Mouse (Mus musculus) adrenal gland, adult 8-10 months (tissue): Measurements from ENCODE around the gene Cdca3. TPM values are rescaled to one million over a fixed set of nuclear protein-coding genes. Genes with fewer than 3 reads are reported as not detected.
"Not testable (repeated sequence)": the region's sequence is repeated elsewhere in the genome, so short reads cannot be mapped to it uniquely, and the experiment has no call there.

Experiments used
- DNase-seq: peaks from one replicate; pipeline ENCODE4 v3.0.0; 2022
- total RNA-seq, 4 experiments: library from RNA; stranded (reverse); gene quantifications; 2 replicates each; pipeline ENCODE4 v1.2.4; 2022

Cdca3 gene
- total RNA-seq: 1 to 10 TPM; 1.9 to 4.4 (median 2.7) TPM

DNA sequence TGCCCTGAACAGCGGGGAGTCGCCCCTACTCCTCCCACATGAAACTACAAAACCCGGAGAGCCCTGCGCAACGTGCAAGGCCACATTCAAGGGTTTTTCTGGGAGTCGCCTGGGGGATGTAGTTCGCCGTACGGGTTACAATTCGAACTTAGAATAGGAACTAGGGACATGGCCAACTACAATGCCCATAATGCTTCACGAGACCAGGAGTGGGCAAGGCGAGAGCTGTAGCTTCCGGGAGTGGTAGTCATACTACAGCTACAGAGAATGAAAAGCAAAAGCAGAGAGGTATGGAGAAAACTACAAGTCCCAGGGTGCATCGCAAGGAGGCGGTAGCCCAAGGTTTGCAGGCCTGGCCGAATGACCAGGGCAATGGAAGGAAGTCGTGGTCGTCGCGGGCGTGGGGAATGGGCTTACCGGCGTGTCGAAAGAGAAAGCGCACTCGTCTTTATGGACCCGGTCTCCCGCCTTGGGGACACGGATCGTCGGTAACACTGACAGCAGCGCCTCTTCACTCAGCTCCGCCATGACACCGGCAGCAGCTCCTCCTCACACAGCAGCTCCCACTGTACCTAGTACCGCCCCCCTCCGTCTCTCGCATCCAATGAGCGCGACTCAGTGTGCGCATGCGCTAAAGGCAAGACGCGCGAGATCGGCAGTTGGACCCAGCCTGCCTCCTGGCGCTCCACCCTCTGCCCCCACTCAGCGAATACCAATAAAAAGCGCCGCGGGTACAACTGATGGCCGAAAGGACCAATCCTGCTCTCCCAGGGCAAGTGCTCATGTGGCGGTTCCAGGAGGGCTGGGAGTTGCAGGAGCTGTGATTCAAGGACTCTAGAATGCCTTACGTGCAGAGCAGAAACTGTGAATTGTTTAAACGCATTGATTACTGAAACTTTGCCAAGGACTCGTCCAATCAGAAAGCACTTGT is at the start of gene Cdca3, which contains the start of gene Usp5:
TSS of gene Cdca3 (plus strand) at position 680 of the 931 bp plus-strand sequence.
TSS of gene Usp5 (minus strand) at position 617 of the 931 bp plus-strand sequence.
- DNase-seq: peak; percentile 99

DNA sequence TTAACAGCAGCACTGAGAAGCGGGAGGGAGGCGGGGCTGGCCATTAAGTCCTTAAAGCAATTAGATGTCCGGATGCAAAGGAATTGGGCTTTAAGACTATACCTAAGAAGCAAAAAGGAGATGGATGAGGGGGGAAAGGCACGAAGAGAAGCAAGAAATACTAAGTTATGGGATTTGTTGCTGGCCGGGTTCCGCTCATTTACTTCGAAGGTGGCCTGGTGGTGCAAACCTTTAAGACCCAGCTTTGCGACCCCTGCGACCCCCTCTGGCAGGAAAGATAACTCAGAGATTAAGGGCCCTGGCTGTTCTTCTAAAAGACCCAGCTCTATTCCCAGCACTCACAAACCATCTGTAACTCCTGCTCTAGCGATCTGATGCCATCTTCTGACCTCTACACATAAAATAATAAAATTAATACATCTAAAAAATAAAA is 49.3 kb upstream of the Cdca3 start:
- no peak for DNase-seq

- no peak for DNase-seq
Measured at GRCm38 (mm10) chr6:124780917-124781316, 48.4 kb upstream of the Cdca3 start.

DNA sequence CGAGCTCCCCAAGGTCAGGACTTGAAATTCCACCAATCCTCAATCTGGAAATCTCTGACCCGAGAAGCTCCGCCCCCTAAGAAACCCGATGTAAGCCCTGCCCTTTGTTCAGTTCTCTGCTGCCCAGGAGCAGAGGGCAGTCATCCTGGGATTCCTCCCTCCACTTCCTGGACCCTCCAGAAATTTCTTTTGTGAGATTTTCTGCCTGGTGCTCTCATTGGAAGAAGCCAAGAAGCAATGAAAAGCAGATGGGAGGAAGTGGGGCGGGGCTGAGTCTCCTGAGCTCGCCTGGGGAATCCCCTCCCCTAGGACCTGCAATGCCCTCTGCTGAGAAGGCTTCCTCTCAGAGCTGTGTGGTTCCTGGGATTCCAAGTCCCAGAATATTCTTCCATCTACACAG is 46.9 kb upstream of the Cdca3 start:
- no peak for DNase-seq

DNA sequence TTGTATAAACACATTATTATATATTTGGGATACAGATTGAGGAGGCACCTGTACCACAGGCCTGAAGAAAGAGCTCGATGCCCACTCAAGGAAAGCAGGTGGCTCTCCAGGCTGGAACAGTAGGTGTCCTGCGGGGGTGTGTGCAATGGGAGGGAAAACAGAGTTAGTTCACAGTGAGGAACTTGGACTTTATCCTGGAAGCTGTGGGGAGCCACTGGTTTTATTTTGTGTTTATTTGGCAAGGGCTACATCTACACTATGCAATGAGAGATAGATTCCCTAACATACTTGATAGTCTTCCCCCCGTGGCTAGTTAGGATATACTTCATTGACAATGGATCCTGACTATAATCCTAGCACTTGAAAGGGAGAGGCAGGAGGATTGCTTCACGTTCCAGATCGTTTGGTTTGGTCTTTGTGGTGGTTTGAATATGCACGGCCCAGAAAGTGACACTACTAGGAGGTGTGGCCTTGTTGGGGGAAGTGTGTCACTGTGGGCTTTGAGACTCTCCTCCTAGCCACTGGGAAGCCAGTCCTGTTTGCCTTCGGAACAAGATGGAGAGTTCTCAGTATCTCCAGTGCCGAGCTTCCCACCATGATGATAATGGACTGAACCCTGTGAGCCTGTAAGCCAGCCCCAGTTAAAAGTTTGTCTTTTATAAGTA is 42.5 kb upstream of the Cdca3 start:
- DNase-seq: no peak

DNA sequence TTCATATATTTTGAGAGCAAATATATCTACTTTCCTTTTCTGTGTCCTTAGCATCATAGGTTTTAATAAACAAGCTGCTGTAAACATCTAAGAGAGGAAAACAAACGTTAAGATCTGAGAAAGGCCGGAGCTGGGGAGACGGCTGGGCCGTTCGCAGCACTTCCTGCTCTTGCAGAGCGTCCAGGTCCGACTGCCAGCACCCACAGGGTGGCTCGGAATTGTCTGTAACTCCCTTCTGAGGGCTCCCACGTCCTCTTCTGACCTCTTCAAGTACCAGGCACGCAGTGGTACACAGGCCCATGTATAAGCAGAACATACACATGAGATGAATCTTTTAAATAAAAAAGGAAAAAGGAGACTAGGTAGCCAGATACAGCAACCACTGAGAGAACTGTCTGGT is 41.6 kb upstream of the Cdca3 start:
- no peak for DNase-seq

DNA sequence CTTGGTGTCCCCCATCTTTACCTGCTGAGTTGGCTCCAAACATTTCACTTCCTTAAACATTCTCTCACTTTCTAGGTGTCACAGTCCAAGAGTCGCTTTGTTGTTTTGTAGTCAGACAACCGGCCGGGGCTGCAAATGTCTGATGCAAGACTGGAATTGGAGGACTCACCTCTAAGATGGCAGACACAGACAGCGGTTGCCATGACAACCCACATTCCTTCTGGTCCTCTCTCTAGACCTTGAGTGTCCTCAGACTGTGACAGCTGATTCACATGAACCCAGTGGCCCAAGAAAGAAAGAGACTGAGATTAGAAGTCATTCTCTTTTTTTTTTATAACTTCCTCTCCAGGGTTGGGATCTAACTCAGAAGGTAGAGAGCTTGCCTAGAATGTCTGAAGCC is 39.8 kb upstream of the Cdca3 start:
- no peak for DNase-seq

- DNase-seq: no peak
Measured at GRCm38 (mm10) chr6:124790121-124790520, 39.2 kb upstream of the Cdca3 start.

DNA sequence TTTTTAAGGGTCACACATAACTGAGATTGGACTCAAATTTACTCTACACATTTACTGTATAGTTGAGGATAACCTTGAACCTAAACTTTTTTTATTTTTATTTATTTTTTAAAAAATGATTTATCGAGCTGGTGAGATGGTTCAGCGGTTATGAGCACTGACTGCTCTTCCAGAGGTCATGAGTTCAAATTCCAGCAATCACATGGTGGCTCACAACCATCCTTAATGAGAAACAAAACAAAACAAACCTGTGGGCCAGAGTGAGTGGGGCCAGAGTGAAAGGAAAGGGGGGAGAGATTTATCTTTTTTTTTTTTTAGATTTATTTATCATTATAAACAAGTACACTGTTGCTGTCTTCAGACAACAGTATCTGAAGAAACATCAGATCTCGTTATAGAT is 37.4 kb upstream of the Cdca3 start:
- no peak for DNase-seq

DNA sequence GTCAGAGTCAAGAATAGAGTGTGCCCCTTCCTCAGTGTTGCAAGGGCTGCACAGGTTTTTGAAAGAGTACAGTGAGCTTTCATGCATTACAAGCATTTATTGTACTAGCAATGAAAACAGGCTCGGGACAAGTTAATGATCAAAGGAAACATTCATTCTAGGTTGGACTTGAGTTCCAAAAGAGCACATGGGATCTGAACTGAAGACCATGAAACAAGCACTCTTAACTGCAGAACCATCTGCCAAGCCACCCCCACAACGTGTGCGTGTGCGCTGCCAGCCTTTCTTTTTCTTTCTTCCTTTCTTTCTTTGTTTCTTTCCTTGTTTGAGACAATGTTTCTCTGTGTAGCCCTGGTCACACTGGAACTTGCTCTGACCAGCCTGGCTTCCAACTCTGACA is 33.6 kb upstream of the Cdca3 start:
- no peak for DNase-seq

DNA sequence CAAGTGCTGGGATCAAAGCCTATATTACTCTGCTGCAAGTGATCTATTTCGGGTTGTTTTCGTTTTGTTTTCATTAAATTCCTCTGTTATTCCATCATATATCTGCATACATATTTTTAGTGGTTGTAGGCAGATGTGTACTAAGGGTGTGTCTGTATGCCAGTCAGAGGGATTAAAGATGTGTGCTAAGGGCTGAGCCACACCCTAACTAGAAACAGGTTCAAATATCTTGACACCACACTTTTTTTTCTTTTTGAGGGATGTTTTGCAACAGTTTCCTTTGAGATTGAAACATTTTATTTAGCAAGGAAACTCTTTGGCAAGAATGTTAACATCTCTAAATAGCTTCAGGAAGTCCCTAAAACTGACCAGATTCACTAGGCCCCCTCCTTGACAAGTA is 33.1 kb upstream of the Cdca3 start:
- DNase-seq: no peak

DNA sequence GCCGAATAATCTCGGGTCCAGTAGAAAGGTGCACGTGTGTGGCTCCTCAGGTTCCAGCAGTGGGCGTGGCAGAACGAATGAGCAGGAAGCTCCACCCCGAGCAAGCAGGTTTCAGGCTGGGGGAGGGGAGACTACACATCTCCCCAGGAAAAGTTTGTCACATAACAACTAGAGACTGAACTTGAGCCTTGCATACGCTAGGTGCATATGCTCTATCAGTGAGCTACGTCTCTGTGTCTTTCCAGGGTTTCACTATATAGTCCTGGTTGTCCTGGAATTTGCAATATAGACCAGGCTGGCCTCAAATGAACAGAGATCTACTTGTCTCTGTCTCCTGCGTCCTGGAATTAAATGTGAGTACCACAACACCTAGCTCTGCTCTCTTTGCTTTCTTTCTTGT is 26.9 kb upstream of the Cdca3 start:
- not testable (repeated sequence) for DNase-seq

GRCm38 (mm10) chr6:124803061-124803460 is 26.3 kb upstream of the Cdca3 start:
- no peak for DNase-seq

DNA sequence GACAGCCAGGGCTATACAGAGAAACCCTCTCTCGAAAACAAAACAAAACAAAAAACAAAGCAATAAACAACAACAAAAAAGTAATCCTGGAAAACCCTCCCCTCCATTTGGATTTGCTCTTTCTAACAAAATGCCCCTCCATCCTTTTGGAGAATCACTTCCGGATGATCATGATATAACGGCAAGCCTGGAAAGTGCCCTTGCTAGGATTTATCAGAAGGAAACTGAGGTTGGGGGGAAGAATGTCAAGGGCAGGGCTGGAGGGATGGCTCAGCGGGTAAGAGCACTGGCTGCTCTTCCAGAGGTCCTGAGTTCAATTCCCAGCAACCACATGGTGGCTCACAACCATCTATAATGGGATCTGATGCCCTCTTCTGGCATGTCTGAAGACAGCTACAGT is 25.7 kb upstream of the Cdca3 start:
- not testable (repeated sequence) for DNase-seq

GRCm38 (mm10) chr6:124804341-124804740 is 25.0 kb upstream of the Cdca3 start:
- no peak for DNase-seq

DNA sequence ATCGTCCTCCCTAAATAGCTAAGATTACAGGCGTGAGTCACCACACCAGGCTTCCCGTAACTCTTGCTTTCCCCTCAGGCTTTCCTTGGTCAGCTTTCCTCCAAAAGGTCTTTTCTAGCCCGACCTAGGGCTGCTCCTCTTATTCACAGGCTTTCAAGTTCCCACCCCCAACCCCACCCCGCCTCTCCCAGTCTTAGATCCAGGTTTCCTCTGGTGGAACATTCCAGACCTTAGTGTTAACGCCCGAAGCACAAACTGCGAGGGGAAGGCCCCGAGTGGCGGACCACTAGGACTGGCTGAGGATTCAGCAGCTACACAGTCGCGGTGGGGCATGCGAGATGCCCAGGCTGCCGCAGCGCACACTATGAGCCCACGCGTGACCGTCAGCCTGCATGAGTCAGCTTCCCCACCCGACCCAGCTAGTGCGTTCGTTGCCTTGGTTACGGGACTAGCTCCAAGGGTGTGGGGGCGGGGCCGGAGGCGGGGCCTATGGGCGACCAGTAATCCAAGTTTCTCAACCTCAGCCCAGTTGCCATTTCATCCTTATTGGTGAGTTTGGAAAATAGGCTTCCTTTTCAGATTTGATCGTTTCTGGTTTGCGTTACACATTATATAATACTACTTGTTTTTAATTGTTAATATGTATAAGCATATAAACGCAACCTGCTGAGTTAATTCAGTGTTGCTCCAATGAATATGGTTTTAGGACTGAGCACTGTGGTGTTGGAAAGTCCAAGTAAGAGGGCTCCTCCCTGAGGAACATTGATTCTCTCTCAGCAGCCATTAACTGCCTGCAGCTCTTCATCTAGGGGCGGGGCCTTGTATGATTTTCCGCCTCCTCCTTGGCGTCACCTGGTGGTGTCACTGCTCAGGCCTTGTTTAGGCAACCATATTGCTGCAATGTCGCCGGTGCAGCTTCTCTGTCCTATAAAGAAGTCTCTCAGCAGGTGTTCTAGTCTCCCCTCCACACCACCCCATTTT is 23.7 kb upstream of the Cdca3 start:
- peak; percentile 96 for DNase-seq

DNA sequence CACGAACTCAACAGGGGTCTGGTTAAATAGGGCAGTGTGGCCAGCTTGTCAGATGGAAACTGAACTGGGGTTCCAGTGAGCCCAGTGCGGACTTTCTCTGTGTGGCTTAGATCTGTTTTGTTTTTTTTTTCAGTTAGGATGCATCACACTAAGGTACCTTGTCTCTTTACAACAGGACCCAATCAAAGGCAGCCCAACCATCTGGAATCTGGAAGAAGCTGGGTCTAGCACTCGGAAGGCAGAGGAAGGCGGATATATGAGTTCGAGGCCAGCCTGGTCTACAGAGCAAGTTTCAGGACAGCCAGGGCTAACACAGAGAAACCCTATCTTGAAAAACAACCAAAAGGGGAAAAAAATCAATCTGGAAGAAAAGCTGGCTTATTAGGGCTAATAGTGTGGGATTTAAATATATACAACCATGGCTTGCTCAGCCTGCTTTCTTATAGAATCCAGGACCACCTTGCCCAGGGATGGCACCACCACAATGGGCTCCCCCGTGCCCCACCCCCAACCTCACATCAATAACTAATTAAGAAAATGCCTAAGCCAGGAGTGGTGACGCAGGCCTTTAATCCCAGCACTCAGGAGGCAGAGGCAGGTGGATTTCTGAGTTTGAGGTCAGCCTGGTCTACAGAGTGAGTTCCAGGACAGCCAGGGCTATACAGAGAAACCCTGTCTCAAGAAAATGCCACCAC is 22.8 kb upstream of the Cdca3 start:
- no peak for DNase-seq

DNA sequence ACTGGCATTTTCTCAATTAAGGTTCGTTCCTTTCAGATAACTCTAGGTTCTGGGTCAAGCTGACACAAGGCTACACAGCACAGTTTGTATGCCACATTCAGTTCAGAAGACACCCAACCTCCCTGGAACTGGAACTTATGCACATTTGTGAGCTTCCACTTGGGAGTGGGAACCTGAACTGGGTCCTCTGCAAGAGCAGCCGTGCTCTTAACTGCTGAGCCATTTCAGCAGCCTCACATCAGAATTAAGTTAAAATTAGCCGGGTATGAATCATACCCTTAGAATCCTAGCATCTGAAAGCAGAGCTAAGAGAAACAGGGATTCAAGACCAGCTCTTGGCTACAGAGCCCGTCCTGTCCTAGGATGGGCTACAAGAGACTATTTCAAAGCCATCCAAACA is 22.0 kb upstream of the Cdca3 start:
- DNase-seq: no peak

- DNase-seq: no peak
Measured at GRCm38 (mm10) chr6:124807986-124808357, 21.4 kb upstream of the Cdca3 start.

DNA sequence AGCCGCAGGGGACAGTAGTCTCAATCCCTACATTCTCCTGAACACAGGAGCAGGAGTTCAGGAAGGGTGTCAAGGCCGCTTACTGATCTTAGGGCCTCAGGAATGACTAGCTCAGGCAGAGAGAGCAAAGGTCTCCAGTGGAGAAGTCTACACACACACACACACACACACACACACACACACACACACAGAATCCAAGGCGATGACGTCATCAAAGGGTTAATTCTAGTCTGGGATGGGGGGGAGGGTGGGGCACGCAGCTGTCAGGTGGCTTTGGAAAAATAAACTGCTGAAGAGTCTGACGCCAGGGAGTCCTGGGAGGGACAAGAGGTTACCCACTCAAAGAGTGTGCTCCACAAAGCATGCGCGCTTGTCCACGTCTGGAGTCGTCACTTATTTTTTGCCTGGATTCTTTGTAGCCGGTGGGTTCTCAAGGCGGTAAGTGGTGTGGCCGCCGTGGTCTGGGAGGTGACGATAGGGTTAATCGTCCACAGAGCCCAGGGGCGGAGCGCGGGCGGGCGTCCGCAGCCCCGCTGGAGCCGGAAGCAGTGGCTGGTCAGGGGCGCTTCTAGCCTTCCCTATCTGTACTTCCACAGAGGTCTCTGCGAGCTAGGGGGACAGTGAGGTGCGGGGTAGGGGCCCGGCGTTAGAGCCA is 20.9 kb upstream of the Cdca3 start, which contains the start of gene Spsb2:
TSS of gene Spsb2 (plus strand) at position 304 of the 655 bp plus-strand sequence.
- peak; percentile 71 for DNase-seq
